Mouse (Mus musculus): ENCODE results near the gene Vapa. TPM values are rescaled to one million over a fixed set of nuclear protein-coding genes. Genes with fewer than 3 reads are reported as not detected.

Gene Vapa
- polyA plus RNA-seq, 1 experiment, result 238 TPM

DNA sequence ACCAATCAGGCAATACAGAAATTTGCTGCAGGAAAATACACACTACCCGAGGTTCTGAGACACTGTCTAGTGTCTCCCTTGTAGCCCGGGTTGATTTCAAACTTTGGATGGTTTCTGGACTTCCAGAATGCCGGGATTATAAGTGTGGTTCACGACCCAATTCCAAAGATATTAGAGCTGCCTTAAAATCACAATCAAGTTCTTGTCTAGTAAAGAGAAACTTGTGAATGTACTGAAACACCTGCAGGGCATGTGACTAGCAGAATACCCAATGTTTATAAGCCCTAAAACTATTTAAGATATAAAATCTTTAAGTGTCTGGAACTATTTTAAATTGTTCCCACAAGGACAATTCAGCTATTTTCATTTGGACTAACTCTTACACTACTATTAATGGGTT, 1.6 kb downstream of the Vapa start:
- no peak overlapping the region for H3K27ac ChIP-seq (ENCODE audit: insufficient read depth, low read length)
- peaks cover 4% of the 10 kb centered on the region for H3K4me1 ChIP-seq (ENCODE audit: control insufficient read depth, insufficient read depth, low read length)
- TF ChIP-seq POLR2A (IDR thresholded peaks at IDR 0.05; ENCODE audit: low read depth, low read length), result no peak
- no peak for TF ChIP-seq CTCF (IDR thresholded peaks at IDR 0.05; ENCODE audit: borderline replicate concordance, insufficient read depth, low read length)
- peak overlapping the region; percentile 84 for H3K4me3 ChIP-seq (ENCODE audit: insufficient read depth, low read length)

DNA sequence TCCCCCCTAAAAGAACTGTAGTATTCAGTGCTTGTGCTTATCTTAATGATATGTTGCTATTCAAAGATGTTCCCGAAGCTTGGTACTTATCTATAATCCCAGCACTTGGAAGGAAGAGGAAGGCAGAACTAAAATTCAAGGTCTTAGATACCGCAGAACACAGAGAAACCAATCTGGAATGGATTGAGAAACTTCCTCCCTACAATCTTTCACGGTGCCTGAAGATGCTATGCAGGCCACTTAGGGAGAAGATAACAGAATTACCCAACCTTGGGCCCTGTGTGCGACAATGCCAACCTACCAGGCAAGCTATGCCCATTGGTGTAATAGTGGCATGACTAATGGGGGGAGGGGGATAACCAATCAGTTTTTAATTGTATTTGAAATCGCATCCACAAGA, 4.6 kb downstream of the Vapa start:
- Histone ChIP-seq H3K4me1 (ENCODE audit: control insufficient read depth, insufficient read depth, low read length) (peaks cover 11% of the 10 kb centered on the region), H3K27ac (ENCODE audit: insufficient read depth, low read length) (no peak overlapping the region), H3K4me3 (ENCODE audit: insufficient read depth, low read length) (no peak overlapping the region)
- no peak for TF ChIP-seq POLR2A (IDR thresholded peaks at IDR 0.05; ENCODE audit: low read depth, low read length)
- TF ChIP-seq CTCF (IDR thresholded peaks at IDR 0.05; ENCODE audit: borderline replicate concordance, insufficient read depth, low read length), result no peak

DNA sequence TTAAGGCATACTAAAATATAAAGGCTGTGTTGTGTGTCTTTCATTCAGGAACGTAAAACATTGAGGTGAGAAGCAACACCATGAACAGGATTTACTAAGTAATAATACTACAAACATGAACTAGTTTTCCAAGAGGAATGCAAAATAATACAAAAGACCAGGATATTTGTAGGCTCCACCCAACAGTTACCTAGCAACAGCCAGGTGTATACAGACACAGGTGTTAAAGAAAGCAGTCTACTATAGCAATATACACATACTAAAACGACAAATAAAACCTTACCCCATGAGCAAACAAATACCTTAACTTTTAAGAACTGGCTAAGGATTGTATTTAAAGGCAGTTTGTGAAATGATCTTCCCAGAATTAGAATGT, 5.1 kb downstream of the Vapa start:
- Histone ChIP-seq H3K4me3 (ENCODE audit: insufficient read depth, low read length) (no peak overlapping the region), H3K4me1 (ENCODE audit: control insufficient read depth, insufficient read depth, low read length) (peaks cover 11% of the 10 kb centered on the region), H3K27ac (ENCODE audit: insufficient read depth, low read length) (no peak overlapping the region)
- no peak for TF ChIP-seq POLR2A (IDR thresholded peaks at IDR 0.05; ENCODE audit: low read depth, low read length)
- no peak for TF ChIP-seq CTCF (IDR thresholded peaks at IDR 0.05; ENCODE audit: borderline replicate concordance, insufficient read depth, low read length)

- H3K4me1 ChIP-seq (ENCODE audit: control insufficient read depth, insufficient read depth, low read length), result peaks cover 11% of the 10 kb centered on the region
- TF ChIP-seq CTCF (IDR thresholded peaks at IDR 0.05; ENCODE audit: borderline replicate concordance, insufficient read depth, low read length) (no peak), POLR2A (IDR thresholded peaks at IDR 0.05; ENCODE audit: low read depth, low read length) (no peak)
- no peak overlapping the region for H3K27ac ChIP-seq (ENCODE audit: insufficient read depth, low read length)
- no peak overlapping the region for H3K4me3 ChIP-seq (ENCODE audit: insufficient read depth, low read length)
Measured at GRCm38 (mm10) chr17:65607574-65608311, 5.6 kb downstream of the Vapa start.

DNA sequence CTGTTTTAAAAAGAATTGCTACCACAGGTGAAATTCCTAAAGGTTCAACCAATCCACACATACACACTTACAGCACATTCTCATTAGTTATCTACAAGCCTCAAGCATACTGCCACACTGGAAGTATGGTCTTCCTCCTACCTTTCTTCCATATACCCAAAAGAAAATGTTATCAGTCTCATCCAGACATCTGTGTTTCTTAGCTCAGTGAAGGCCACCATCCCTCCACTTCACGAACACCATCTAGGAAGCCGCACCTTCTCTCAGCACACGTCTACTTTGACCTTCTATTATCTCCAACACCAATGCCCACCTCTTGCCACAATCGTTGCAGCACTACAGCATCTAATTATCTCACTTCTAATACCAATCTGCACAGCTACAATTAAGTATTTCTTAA, 7.3 kb downstream of the Vapa start:
- Histone ChIP-seq H3K4me1 (ENCODE audit: control insufficient read depth, insufficient read depth, low read length) (peaks cover 11% of the 10 kb centered on the region), H3K27ac (ENCODE audit: insufficient read depth, low read length) (no peak overlapping the region), H3K4me3 (ENCODE audit: insufficient read depth, low read length) (no peak overlapping the region)
- TF ChIP-seq POLR2A (IDR thresholded peaks at IDR 0.05; ENCODE audit: low read depth, low read length), result no peak
- no peak for TF ChIP-seq CTCF (IDR thresholded peaks at IDR 0.05; ENCODE audit: borderline replicate concordance, insufficient read depth, low read length)

DNA sequence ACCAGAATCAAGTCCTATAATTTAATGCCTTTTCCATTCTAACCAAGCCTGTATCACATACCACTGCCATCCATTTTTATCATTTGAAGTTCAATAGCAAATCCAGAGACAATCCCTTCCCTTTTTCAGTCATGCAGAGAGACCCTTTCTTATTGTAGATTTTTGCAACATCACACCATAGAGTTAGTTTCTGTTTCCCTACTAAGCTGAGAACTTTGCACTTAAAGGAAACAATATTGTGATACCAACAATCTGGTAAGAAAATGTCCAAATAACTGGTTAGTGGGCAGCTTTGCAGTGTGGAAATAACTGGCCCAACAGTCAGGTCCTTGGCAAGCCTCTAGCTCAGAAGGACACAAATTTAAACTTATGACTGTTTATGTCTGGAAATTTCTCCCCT, 8.5 kb downstream of the Vapa start:
- no peak overlapping the region for H3K4me3 ChIP-seq (ENCODE audit: insufficient read depth, low read length)
- TF ChIP-seq POLR2A (IDR thresholded peaks at IDR 0.05; ENCODE audit: low read depth, low read length) (no peak), CTCF (IDR thresholded peaks at IDR 0.05; ENCODE audit: borderline replicate concordance, insufficient read depth, low read length) (no peak)
- H3K27ac ChIP-seq (ENCODE audit: insufficient read depth, low read length), result no peak overlapping the region
- H3K4me1 ChIP-seq (ENCODE audit: control insufficient read depth, insufficient read depth, low read length), result peaks cover 11% of the 10 kb centered on the region

GRCm38 (mm10) chr17:65604315-65604714, 9.0 kb downstream of the Vapa start:
- no peak for TF ChIP-seq CTCF (IDR thresholded peaks at IDR 0.05; ENCODE audit: borderline replicate concordance, insufficient read depth, low read length)
- TF ChIP-seq POLR2A (IDR thresholded peaks at IDR 0.05; ENCODE audit: low read depth, low read length), result no peak
- peaks cover 11% of the 10 kb centered on the region for H3K4me1 ChIP-seq (ENCODE audit: control insufficient read depth, insufficient read depth, low read length)
- no peak overlapping the region for H3K4me3 ChIP-seq (ENCODE audit: insufficient read depth, low read length)
- no peak overlapping the region for H3K27ac ChIP-seq (ENCODE audit: insufficient read depth, low read length)

GRCm38 (mm10) chr17:65597857-65598486, 15.4 kb downstream of the Vapa start:
- peak overlapping the region; percentile 12; the same call in 1 of the 2 replicates for H3K27ac ChIP-seq (ENCODE audit: insufficient read depth, low read length)
- no peak overlapping the region for H3K4me3 ChIP-seq (ENCODE audit: insufficient read depth, low read length)
- TF ChIP-seq POLR2A (IDR thresholded peaks at IDR 0.05; ENCODE audit: low read depth, low read length), result no peak
- TF ChIP-seq CTCF (IDR thresholded peaks at IDR 0.05; ENCODE audit: borderline replicate concordance, insufficient read depth, low read length), result no peak
- H3K4me1 ChIP-seq (ENCODE audit: control insufficient read depth, insufficient read depth, low read length), result peaks cover 5% of the 10 kb centered on the region; the same call in 1 of the 2 replicates

GRCm38 (mm10) chr17:65594687-65595086, 18.7 kb downstream of the Vapa start:
- Histone ChIP-seq H3K27ac (ENCODE audit: insufficient read depth, low read length) (no peak overlapping the region), H3K4me1 (ENCODE audit: control insufficient read depth, insufficient read depth, low read length) (peaks cover 5% of the 10 kb centered on the region; the same call in 1 of the 2 replicates), H3K4me3 (ENCODE audit: insufficient read depth, low read length) (no peak overlapping the region)
- TF ChIP-seq POLR2A (IDR thresholded peaks at IDR 0.05; ENCODE audit: low read depth, low read length), result no peak
- no peak for TF ChIP-seq CTCF (IDR thresholded peaks at IDR 0.05; ENCODE audit: borderline replicate concordance, insufficient read depth, low read length)

- no peaks in the 10 kb centered on the region for H3K4me1 ChIP-seq (ENCODE audit: control insufficient read depth, insufficient read depth, low read length)
- H3K27ac ChIP-seq (ENCODE audit: insufficient read depth, low read length), result no peak overlapping the region
- H3K4me3 ChIP-seq (ENCODE audit: insufficient read depth, low read length), result no peak overlapping the region
- TF ChIP-seq CTCF (IDR thresholded peaks at IDR 0.05; ENCODE audit: borderline replicate concordance, insufficient read depth, low read length) (no peak), POLR2A (IDR thresholded peaks at IDR 0.05; ENCODE audit: low read depth, low read length) (no peak)
Measured at GRCm38 (mm10) chr17:65586892-65587291, 26.5 kb downstream of the Vapa start.

Measured in embryonic fibroblast, embryonic 13.5 days (primary cell).